Mouse (Mus musculus): Measurements from ENCODE around the gene Cckar. TPM values are rescaled to one million over a fixed set of nuclear protein-coding genes. Genes with fewer than 3 reads are reported as not detected.
"Not testable (repeated sequence)": the region's sequence is repeated elsewhere in the genome, so short reads cannot be mapped to it uniquely, and the experiment has no call there.

Cckar gene
- total RNA-seq, 2 experiments from 2014 or later, result not detected

DNA sequence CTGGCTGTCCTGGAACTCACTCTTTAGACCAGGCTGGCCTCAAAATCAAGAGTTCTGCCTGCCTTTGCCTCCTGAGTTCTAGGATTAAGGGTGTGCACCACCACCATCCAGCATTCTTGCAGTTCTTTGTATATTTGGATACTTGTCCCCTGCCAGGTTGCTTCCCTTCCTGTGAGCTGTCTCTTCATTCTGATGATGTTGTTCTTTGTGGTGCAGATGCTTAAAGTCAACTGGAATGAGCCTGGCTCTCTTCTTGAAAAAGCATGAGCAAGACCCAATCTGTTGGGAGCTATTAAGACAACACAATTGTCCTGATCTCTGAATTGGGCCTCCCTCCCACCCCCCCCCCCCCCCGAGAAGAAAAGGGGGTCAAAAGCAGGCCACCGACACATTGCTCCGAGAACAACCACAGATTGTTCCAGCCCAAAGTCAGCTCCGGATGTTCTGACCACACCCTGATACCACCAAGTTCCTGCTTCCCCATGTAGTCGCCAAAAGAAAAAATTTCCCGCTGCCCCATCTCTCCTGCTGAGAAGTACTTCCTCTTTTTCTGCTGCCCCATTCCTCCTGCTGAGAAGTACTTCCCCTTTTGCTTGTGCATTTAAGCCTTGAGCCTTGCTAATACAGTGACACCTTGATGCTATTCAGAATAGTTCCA, 33.9 kb downstream of the Cckar start:
- ATAC-seq (ENCODE audit: poor library complexity, severe bottlenecking), result not testable (repeated sequence)

DNA sequence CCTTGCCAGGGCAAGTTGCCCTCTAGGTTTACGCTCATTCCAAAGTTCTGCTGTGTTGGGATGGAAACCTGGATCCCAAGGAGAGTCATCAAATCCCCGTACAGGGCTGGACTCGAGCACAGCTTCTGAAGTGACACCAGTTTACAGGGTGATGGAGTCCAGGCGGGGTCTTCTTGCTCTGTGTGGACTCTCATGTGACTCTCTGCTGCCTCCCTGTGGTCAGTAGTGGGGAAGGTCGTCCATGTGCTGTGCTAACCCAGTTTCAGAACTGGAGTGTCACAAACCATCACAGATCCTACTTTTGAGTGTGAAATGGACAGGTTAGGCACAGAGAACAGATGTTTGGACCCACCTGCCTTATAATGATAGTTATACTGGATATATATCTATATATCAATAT, 35.2 kb downstream of the Cckar start:
- ATAC-seq (ENCODE audit: poor library complexity, severe bottlenecking), result peak; percentile 72

DNA sequence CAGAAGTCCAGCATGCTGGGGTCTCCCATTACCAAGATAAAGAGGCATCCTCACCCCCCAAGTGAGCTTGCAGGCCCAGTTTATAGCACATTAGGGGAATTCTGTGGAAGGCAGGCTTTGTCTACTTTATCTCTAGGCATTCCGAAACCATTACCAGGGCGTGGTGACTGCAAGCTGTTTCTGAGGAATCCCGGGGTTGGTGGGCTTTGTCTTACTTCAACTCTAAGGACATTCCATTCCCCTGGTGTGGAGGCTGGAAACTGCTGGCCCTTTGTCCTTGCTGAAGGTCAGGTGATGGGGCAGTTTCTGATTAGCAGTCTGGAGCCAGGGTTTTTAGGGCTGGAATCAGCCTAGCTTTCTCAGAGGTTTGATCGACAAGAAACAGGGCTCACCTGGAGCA, 36.0 kb downstream of the Cckar start:
- ATAC-seq (ENCODE audit: poor library complexity, severe bottlenecking), result no peak

DNA sequence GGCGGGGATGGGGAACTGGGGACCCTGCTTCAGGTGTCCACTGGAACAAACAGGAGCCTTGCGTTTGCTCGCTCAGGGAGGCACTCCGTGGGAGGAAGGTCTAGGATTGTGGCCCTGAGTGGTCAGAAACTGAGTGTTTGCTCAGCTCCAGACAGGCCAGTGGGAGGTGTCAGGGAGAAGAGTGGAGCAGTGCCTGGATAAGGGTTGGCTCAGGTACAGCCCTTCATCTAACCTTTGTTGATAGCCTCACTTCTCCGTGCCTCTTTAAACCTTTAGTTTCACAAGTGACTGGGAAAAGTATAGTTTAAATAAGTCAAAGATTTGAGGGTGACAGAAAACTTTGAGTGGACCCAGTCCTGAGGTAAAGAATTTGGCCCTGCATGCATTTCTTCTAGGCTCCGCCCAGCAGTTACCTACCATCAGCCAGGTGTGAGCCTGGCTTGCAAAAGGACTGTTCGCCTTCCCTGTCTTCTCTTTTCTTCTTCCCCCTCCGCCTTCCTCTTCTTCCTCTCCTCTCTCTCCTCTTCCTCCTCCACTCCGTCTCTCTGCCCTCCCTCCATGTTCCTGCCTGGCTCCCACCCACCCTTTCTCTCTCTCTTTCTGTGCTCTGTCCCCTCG, 37.1 kb downstream of the Cckar start:
- no peak for ATAC-seq (ENCODE audit: poor library complexity, severe bottlenecking)

DNA sequence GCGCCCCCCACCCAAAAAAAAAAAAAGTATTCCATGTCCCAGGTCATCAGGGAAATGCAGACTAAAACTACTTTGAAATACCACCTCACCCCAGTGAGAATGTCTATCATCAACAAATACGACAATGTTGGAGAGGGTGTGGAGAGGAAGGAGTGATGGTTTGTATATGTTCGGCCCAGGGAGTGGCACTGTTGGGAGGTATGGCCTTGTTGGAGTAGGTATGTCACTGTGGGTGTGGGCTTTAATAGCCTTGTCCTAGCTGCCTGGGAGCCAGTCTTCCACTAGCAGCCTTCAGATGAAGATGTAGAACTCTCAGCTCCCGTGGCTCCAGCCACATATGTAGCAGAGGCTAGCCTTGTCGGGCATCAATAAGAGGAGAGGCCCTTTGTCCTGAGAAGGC, 39.5 kb downstream of the Cckar start:
- ATAC-seq (ENCODE audit: poor library complexity, severe bottlenecking), result no peak

DNA sequence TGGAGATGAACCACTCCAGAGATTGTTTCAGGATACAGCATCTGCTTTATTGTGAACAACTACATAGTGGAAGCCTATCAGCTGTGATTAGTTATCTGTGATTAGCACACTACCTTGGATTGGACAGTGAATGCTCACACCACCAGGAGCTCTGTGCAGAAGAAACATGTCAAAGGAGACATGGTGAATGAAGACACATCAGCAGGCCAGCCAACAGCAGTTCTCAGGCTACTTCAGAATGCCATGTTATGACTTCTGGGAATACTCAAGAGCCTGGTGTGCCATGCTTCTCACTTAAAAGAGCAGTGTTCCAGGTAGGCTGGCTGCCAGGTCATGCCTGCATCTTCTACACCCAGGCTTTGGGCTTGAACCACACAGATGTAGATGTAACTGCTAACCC, 43.8 kb downstream of the Cckar start:
- ATAC-seq (ENCODE audit: poor library complexity, severe bottlenecking), result no peak

DNA sequence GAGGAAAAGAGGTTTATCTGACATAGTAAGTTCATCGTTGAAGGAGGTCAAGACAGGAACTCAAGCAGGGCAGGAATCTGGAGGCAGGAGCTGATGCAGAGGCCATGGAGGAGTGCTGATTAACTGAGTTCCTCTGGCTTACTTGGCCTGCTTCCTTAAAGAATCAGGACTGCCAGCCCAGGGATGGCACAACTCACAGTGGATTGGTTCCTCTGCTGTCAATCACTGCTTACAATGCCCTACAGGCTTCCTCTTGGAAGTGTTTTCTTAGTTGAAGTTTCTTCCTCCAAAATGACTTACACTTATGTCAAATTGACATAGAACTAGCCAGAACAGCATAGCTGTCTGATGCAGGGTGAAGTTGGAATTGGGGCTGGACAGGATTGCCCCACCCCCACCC, 45.1 kb downstream of the Cckar start:
- peak; percentile 62 for ATAC-seq (ENCODE audit: poor library complexity, severe bottlenecking)

DNA sequence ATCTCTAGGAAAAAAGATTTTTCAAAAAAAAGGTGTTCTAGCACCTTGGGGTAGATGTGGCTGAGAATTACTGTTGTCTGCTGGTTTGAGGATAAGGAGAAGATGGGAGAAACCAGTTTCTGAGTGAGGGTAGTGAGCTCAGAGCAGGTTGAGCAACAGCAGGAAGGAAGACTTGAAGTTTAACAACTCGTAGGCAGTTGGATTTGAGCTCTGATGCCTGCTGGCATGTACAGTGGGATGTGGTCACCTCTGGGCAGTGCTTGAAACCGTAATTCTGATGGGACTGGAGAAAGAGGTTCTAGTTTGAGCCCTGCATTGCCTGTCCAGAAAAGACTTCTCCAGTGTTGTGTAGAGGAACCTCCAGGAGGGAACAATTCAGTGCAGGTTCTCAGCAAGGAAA, 46.0 kb downstream of the Cckar start:
- ATAC-seq (ENCODE audit: poor library complexity, severe bottlenecking), result no peak

DNA sequence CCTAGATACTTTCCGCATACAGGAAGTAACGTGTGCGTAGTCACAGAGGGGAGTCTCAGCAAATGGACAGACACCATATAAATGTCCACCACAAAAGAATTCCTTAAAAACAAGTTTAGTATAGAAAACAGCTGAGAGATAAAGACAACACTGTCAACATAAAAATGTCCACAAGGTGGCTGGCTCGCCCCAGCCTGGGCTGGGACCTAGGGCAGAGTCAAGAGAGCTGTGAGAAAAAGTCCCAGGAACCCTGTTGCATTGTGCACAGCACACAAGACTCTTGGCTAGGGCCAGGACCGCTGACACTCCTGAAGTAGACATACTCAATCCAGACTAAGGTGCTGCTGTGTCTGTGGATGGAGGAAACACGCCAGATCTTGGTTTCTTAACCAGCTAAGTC, 49.6 kb downstream of the Cckar start:
- no peak for ATAC-seq (ENCODE audit: poor library complexity, severe bottlenecking)

DNA sequence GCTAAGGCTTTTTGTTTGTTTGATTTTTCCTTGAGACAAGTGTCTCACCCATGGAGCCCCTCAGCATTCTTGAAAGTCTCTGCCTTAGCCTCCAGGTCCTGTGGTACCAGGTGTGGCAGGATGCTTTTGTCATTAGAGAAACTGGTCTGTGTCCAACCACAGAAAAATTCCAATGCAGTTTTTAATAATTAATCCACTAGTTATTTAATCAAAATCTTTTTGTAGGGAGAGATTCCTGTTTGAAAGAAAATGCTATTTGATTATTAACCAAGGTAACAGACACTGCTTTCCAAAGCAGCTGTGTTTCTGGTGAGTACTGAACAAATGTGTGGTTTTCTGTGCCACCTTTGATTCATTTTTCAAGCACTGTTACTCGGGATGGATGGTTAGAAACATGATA, 50.9 kb downstream of the Cckar start:
- ATAC-seq (ENCODE audit: poor library complexity, severe bottlenecking), result no peak

Other genes with a start within 250 kb of the Cckar start
- gene Rbpj, start 241.6 kb downstream of the Cckar start, total RNA-seq (2015), result 92.4 and 93.2 TPM in 2 replicates
- gene Rbpj, start 241.6 kb downstream of the Cckar start, total RNA-seq (2017), result 50.8 and 64.1 TPM in 2 replicates
- gene Tbc1d19, start 101.9 kb upstream of the Cckar start, total RNA-seq (2015), result 6.2 and 9.1 TPM in 2 replicates
- gene Tbc1d19, start 101.9 kb upstream of the Cckar start, total RNA-seq (2017), result 2.8 and 7.6 TPM in 2 replicates